Mouse (Mus musculus) spleen, adult 2 months (tissue): ENCODE results near the gene Wrap73.

Source experiments
- CTCF ChIP-seq: fragments of 200-500 bp; IDR thresholded peaks from 2 replicates; pipeline ENCODE4 v1.5.1; 2011; ENCODE audit warnings: mild to moderate bottlenecking, inconsistent platforms; ENCODE audit not compliant: insufficient read depth, insufficient read length, insufficient replicate concordance; ENCODE audit errors: extremely low read depth
- POLR2A ChIP-seq: fragments of 200-500 bp; IDR thresholded peaks from 2 replicates; pipeline ENCODE4 v1.6.1; 2011; ENCODE audit warnings: low read depth, low read length, inconsistent platforms

GRCm38 (mm10) chr4:154122374-154122773, 19.8 kb upstream of the Wrap73 start:
- TF ChIP-seq POLR2A (no peak), CTCF (no peak)
